Comparison of ENCODE assay signal across 35 mouse cellular contexts in the genomic region with DNA sequence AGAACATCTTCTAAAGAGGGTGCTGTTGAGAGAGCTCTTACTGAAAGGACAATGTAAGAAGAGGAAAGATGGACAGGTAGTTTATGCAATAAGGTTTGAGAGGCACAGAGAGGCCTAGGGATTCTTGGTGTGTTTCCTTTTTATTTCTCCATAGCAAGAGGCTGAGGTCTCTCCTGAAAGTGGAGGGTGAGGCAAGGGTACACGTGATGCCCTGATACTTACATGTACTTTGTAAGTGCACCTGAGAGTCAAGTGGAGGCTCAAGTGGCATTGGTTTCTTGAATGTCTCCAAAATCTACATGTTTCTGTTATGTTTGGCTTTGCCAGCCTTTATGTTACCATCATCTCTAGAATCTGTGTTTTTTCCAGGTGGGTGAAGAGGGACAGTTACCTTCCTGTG. TPM values are rescaled to one million over a fixed set of nuclear protein-coding genes. Genes with fewer than 3 reads are reported as not detected.
"Had no signal": no experiment of that assay in that cellular context is flagged by ENCODE, and none has a peak within 500 bp of the region (broad histone marks: within the 10 kb centered on the region; RNA-seq: fewer than 3 reads in every experiment).

No protein-coding gene starts in this region.

- H3K9me3 ChIP-seq: limb, embryonic 10.5 days; limb, embryonic 12.5 days; limb, embryonic 13.5 days; limb, embryonic 15.5 days; liver, embryonic 12.5 days; liver, embryonic 13.5 days; liver, embryonic 15.5 days; lung, embryonic 15.5 days; megakaryocyte, embryonic 14.5 days; midbrain, embryonic 10.5 days; midbrain, embryonic 12.5 days; midbrain, embryonic 13.5 days; midbrain, embryonic 15.5 days; neural tube, embryonic 12.5 days had no signal

- H3K27ac ChIP-seq: left cerebral cortex, adult 2 months; limb, embryonic 10.5 days; limb, embryonic 12.5 days; limb, embryonic 13.5 days; limb, embryonic 15.5 days; liver, embryonic 12.5 days; liver, embryonic 13.5 days; liver, embryonic 14.5 days; liver, embryonic 15.5 days; lung, embryonic 15.5 days; macrophage; midbrain, embryonic 10.5 days; midbrain, embryonic 12.5 days; midbrain, embryonic 13.5 days; midbrain, embryonic 15.5 days; neural tube, embryonic 12.5 days had no signal

- H3K4me3 ChIP-seq: left cerebral cortex, adult 2 months; limb, embryonic 10.5 days; limb, embryonic 12.5 days; limb, embryonic 13.5 days; limb, embryonic 15.5 days; liver, embryonic 12.5 days; liver, embryonic 13.5 days; liver, embryonic 15.5 days; lung, embryonic 15.5 days; megakaryocyte, embryonic 14.5 days; midbrain, embryonic 10.5 days; midbrain, embryonic 12.5 days; midbrain, embryonic 13.5 days; midbrain, embryonic 15.5 days; myocyte; neural tube, embryonic 12.5 days had no signal

- H3K9ac ChIP-seq: limb, embryonic 12.5 days; limb, embryonic 13.5 days; limb, embryonic 15.5 days; liver, embryonic 12.5 days; liver, embryonic 13.5 days; liver, embryonic 14.5 days; liver, embryonic 15.5 days; liver, postnatal 0 days; lung, embryonic 14.5 days; lung, embryonic 15.5 days; midbrain, embryonic 12.5 days; midbrain, embryonic 13.5 days; midbrain, embryonic 15.5 days; neural tube, embryonic 12.5 days had no signal

- H3K4me1 ChIP-seq: limb, embryonic 10.5 days; limb, embryonic 12.5 days; limb, embryonic 13.5 days; limb, embryonic 15.5 days; lung, embryonic 15.5 days; midbrain, embryonic 10.5 days; midbrain, embryonic 12.5 days; midbrain, embryonic 13.5 days; midbrain, embryonic 15.5 days; neural tube, embryonic 12.5 days had no signal

- H3K27me3 ChIP-seq: limb, embryonic 12.5 days; limb, embryonic 13.5 days; limb, embryonic 15.5 days; liver, embryonic 12.5 days; liver, embryonic 13.5 days; liver, embryonic 15.5 days; lung, embryonic 15.5 days; megakaryocyte, embryonic 14.5 days; midbrain, embryonic 12.5 days; midbrain, embryonic 13.5 days; midbrain, embryonic 15.5 days; neural tube, embryonic 12.5 days had no signal

- DNase-seq: left cerebral cortex, postnatal 4 days; liver; liver, embryonic 13.5 days; liver, postnatal 0 days; lung, adult 18-20 months; lung, embryonic 14.5 days; lung, postnatal 14 days; lung, postnatal 4 days; midbrain, embryonic 14.5 days had no signal

- ATAC-seq: liver, embryonic 12.5 days; liver, postnatal 0 days; midbrain, embryonic 13.5 days; midbrain, embryonic 15.5 days; midbrain, embryonic 16.5 days had no signal

- H3K4me2 ChIP-seq: limb, embryonic 12.5 days; limb, embryonic 13.5 days; limb, embryonic 15.5 days; liver, embryonic 11.5 days; liver, embryonic 12.5 days; liver, embryonic 13.5 days; liver, embryonic 15.5 days; lung, embryonic 14.5 days; lung, embryonic 15.5 days; midbrain, embryonic 11.5 days; midbrain, embryonic 12.5 days; midbrain, embryonic 13.5 days; midbrain, embryonic 15.5 days; neural tube, embryonic 12.5 days had no signal

RNA-seq across cellular contexts. Expression of gene P2rx2, which starts 46.4 kb away (rescaled TPM):
- polyA plus RNA-seq: liver, embryonic 12.5 days; liver, embryonic 13.5 days; liver, embryonic 15.5 days; liver, embryonic 16.5 days; macrophage had no signal

RNA-seq across cellular contexts. Expression of gene Lrcol1, which starts 47.9 kb away (rescaled TPM):
- polyA plus RNA-seq: limb, embryonic 10.5 days; limb, embryonic 11.5 days; limb, embryonic 12.5 days; limb, embryonic 13.5 days; limb, embryonic 14.5 days; limb, embryonic 15.5 days; liver, adult 2 months; liver, embryonic 11.5 days; liver, embryonic 12.5 days; liver, embryonic 13.5 days; liver, embryonic 14.5 days; liver, embryonic 15.5 days; liver, embryonic 16.5 days; liver, postnatal 0 days; macrophage; midbrain, embryonic 10.5 days; midbrain, embryonic 11.5 days; midbrain, embryonic 12.5 days; midbrain, embryonic 13.5 days; midbrain, embryonic 14.5 days; midbrain, embryonic 15.5 days; midbrain, embryonic 16.5 days; midbrain, postnatal 0 days; myocyte; neural tube, embryonic 11.5 days; neural tube, embryonic 12.5 days had no signal
